Mouse (Mus musculus) forebrain, embryonic 12.5 days (tissue): ENCODE measurements at regions not wholly inside any gene's neighbourhood (a gene's known extent, or its start where the extent isn't known, plus 50 kb on each side); places are given as distances from the start of the nearest gene placed in this dataset.

Source experiments
- ATAC-seq: fragments of 200-750 bp; cut with Nextera tagmentation; 2 replicates; pipeline ENCODE4 v1.8.0; 2017; ENCODE audit warnings: moderate TSS enrichment; ENCODE audit not compliant: low FRiP score
- H3K27ac ChIP-seq: fragments of 300-500 bp; sonication (generic); 2 replicates; pipeline ENCODE4 v1.5.1; 2016; ENCODE audit warnings: mild to moderate bottlenecking
- H3K27me3 ChIP-seq: fragments of 300-500 bp; sonication (generic); 2 replicates; pipeline ENCODE4 v1.6.1; 2016; ENCODE audit warnings: mild to moderate bottlenecking
- H3K36me3 ChIP-seq: fragments of 300-500 bp; sonication (generic); replicated peaks from 2 replicates; pipeline ENCODE4 v1.6.1; 2016; ENCODE audit warnings: mild to moderate bottlenecking
- H3K4me1 ChIP-seq: fragments of 300-500 bp; sonication (generic); 2 replicates; pipeline ENCODE4 v1.6.1; 2016
- H3K4me2 ChIP-seq: fragments of 300-500 bp; sonication (generic); 2 replicates; pipeline ENCODE4 v1.6.1; 2016; ENCODE audit warnings: mild to moderate bottlenecking, moderate library complexity
- H3K4me3 ChIP-seq: fragments of 300-500 bp; sonication (generic); replicated peaks from 2 replicates; pipeline ENCODE4 v1.5.1; 2016; ENCODE audit warnings: mild to moderate bottlenecking
- H3K9ac ChIP-seq: fragments of 300-500 bp; sonication (generic); 2 replicates; pipeline ENCODE4 v1.6.1; 2016; ENCODE audit warnings: mild to moderate bottlenecking
- H3K9me3 ChIP-seq: fragments of 300-500 bp; sonication (generic); 2 replicates; pipeline ENCODE4 v1.6.1; 2016
- WGBS: fragments of 180-500 bp; shearing (Covaris S2); methylation state at CpG from one replicate; pipeline ENCODE4 v1.1.7; 2016; 5-methylcytosine and 5-hydroxymethylcytosine counted together

- Histone ChIP-seq H3K9ac (no peak overlapping the region), H3K27me3 (no peaks in the 10 kb centered on the region), H3K36me3 (no peaks in the 10 kb centered on the region), H3K4me2 (no peak overlapping the region), H3K4me1 (peaks cover 7% of the 10 kb centered on the region; the same call in 1 of the 2 replicates), H3K27ac (no peak overlapping the region), H3K9me3 (no peaks in the 10 kb centered on the region), H3K4me3 (no peak overlapping the region)
- 88% methylated on average over 13 of the region's 13 CpGs for WGBS
- no peak for ATAC-seq
Observed at GRCm38 (mm10) chr19:30450869-30451542, 98.5 kb downstream of the Dkk1 start.

GRCm38 (mm10) chr19:30451543-30451920 is 97.9 kb downstream of the Dkk1 start:
- no peak overlapping the region for H3K9ac ChIP-seq
- H3K9me3 ChIP-seq: no peaks in the 10 kb centered on the region
- peaks cover 7% of the 10 kb centered on the region; the same call in 1 of the 2 replicates for H3K4me1 ChIP-seq
- WGBS: 77% methylated on average over 8 of the region's 8 CpGs
- no peak for ATAC-seq
- H3K4me3 ChIP-seq: no peak overlapping the region
- no peak overlapping the region for H3K27ac ChIP-seq
- no peak overlapping the region for H3K4me2 ChIP-seq
- no peaks in the 10 kb centered on the region for H3K27me3 ChIP-seq
- H3K36me3 ChIP-seq: no peaks in the 10 kb centered on the region

GRCm38 (mm10) chr19:30452671-30453070 is 96.8 kb downstream of the Dkk1 start:
- no peaks in the 10 kb centered on the region for H3K27me3 ChIP-seq
- 86% methylated on average over 11 of the region's 11 CpGs for WGBS

DNA sequence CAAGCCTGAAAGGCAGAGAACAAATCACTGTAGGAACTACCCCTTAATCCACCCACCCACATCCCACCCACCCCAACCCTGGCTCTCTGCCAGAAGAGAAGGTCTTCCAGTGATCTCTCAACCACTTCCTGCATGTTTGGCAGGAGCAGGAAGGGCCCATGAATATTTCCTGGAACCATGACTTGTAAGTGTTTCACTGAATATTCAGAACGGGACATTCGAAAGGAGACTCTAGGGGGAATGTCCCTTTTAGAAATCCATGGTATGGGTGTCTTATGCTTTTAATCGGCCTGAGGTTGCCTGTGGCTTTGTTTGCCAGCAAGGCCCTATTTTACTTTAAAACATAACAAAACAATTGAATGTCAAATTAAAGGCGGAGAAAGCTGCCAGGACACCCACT is 66.0 kb downstream of the Dkk1 start:
- Histone ChIP-seq H3K4me3 (no peak overlapping the region), H3K27ac (no peak overlapping the region), H3K4me2 (no peak overlapping the region), H3K9ac (no peak overlapping the region), H3K4me1 (peaks cover 3% of the 10 kb centered on the region; the same call in 1 of the 2 replicates), H3K36me3 (no peaks in the 10 kb centered on the region), H3K9me3 (no peaks in the 10 kb centered on the region), H3K27me3 (no peaks in the 10 kb centered on the region)
- WGBS: 28% methylated on average over 4 of the region's 4 CpGs
- no peak for ATAC-seq

More at GRCm38 (mm10) chr19:30452671-30453070, 96.8 kb downstream of the Dkk1 start:
- no peak for ATAC-seq
- Histone ChIP-seq H3K4me2 (no peak overlapping the region), H3K4me3 (no peak overlapping the region), H3K9me3 (no peaks in the 10 kb centered on the region), H3K36me3 (no peaks in the 10 kb centered on the region), H3K4me1 (no peaks in the 10 kb centered on the region), H3K9ac (no peak overlapping the region), H3K27ac (no peak overlapping the region)

DNA sequence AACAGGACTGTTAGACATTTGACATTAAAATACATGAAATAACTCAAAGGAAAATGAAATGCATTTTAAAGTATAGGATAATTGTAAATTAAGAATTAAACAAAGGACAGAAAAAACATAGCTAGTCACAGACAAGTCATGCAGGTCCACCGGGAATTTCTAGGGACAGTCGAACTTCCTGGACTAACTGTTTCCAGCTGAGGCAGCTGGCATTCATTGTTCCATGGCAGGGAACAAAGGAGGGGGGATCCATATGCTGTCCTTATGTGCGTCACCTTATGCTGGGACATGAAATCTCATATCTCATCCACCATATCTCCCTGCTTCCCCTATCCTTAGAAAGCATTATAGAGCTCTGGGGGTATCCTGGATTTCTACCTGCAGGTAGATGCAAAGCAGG is 59.7 kb downstream of the Dkk1 start:
- ATAC-seq: no peak
- no peak overlapping the region for H3K27ac ChIP-seq
- H3K9me3 ChIP-seq: no peaks in the 10 kb centered on the region
- WGBS: 64% methylated on average over 3 of the region's 3 CpGs
- H3K9ac ChIP-seq: no peak overlapping the region
- H3K27me3 ChIP-seq: no peaks in the 10 kb centered on the region
- no peaks in the 10 kb centered on the region for H3K4me1 ChIP-seq
- H3K36me3 ChIP-seq: no peaks in the 10 kb centered on the region
- no peak overlapping the region for H3K4me2 ChIP-seq
- no peak overlapping the region for H3K4me3 ChIP-seq

GRCm38 (mm10) chr19:30490916-30491315 is 58.5 kb downstream of the Dkk1 start:
- no peaks in the 10 kb centered on the region for H3K27me3 ChIP-seq
- no peaks in the 10 kb centered on the region for H3K36me3 ChIP-seq
- no peak for ATAC-seq
- H3K9ac ChIP-seq: no peak overlapping the region
- no peaks in the 10 kb centered on the region for H3K4me1 ChIP-seq
- no peak overlapping the region for H3K27ac ChIP-seq
- WGBS: 67% methylated on average over 9 of the region's 9 CpGs
- H3K4me3 ChIP-seq: no peak overlapping the region
- no peak overlapping the region for H3K4me2 ChIP-seq
- H3K9me3 ChIP-seq: no peaks in the 10 kb centered on the region
